Mouse (Mus musculus) c-Kit-positive CD71-positive TER-119-negative erythroid progenitor cells, embryonic 14.5 days (primary cell): ENCODE data around the gene Pnmt.

Experiments
- DNase-seq: peaks from one replicate; pipeline ENCODE4 v3.0.0-alpha.2; 2013; ENCODE audit warnings: low read depth

Pnmt gene

GRCm38 (mm10) chr11:98384216-98384615 is 2.0 kb upstream of the Pnmt start:
- DNase-seq = no peak

- DNase-seq = no peak
Observed at GRCm38 (mm10) chr11:98384721-98385637, 1.3 kb upstream of the Pnmt start.

- no peak for DNase-seq
Observed at GRCm38 (mm10) chr11:98386596-98386995, 346 bp downstream of the Pnmt start.

- DNase-seq = no peak
Observed at GRCm38 (mm10) chr11:98387056-98387577, 867 bp downstream of the Pnmt start.

- DNase-seq = no peak
Observed at GRCm38 (mm10) chr11:98388282-98388681, 2.0 kb downstream of the Pnmt start.

DNA sequence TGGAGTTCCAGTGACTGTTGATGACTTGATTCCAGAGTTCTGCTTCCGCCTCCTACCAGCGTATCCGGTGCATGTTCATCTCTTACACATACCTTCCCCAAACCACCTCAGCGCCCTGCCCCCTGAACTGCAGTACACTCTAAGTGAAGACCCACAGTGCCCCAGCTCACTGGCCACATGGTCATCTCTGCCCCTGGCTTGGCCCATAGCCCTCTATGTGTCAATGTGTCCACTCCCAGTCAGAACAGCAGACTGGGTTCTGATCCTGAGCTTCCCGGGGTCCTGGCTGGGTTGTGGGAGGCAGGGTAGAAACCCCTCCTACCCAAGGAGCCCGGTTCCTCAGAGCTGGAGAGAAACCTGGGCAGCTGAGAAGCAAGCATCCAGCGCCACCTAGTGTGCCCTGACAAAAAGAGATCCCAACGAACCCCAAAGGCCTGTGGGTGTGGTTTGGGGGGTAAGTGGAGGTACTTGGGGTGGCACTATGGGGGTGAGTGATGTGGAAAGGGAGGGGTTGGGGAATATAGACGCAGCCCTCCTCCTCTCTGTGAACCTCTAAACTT is 3.1 kb downstream of the Pnmt start:
- peak; percentile 48 for DNase-seq

GRCm38 (mm10) chr11:98390141-98390540 is 3.9 kb downstream of the Pnmt start:
- DNase-seq = no peak

- DNase-seq = no peak
Observed at GRCm38 (mm10) chr11:98392034-98392433, 5.8 kb downstream of the Pnmt start.

DNA sequence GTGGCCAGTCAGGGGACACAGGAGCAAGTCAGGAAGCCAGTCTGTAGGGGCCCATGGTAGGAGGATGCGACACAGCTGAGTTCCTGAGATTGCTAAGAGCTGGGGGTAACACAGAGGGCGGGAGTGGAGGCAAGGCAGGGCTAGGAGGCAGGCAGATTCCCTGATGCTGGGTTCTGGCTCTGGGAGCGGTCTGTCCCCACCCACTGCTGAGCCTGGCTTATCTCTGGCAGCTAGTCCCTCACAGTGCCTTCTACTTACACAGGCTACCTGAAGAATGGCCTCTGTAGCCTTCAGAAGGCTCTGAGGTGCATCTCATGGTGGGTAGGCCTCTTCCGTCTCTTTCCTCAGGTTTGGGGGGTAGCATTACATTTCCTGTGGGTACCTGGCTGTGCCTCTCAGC is 6.4 kb downstream of the Pnmt start:
- DNase-seq = peak; percentile 56

DNA sequence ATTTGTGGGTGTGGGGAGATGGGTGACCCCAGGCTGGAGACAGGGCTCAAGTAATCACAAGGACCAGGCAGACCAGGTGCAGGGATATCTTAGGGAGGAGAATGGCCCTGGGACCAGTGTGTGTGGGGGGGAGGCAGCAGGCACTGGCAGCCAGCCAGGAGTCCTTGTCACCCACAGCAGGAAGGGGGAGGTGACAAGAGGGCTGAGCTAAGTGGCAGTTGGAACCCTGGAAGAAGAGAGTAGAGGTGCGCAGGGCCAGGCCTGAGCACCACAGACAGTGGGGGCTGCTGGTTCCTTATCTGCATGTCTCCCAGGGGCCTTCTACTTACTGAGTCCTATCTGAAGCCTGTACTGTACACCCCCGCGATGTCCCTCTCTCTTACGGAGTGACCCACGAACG is 7.1 kb downstream of the Pnmt start:
- DNase-seq = peak; percentile 57

DNA sequence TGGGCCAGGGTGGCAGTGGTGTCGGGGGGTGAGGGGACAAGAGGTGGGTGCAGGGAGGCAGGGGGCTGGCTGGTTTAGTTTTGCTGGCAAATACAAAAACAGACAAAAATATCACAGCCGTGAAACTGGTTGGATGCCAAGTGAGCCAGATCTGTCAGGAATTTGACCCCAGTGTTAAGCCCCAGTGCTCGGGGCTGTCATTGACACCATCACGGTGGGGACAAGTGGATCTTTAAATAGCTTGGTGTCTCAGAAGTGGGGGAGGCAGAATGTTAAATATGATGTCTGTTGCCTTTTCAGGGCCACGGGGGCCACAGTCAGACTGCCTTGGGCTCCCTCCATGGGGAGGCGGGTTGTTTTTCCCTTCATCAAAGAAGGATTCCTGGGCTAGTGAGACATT is 8.1 kb downstream of the Pnmt start:
- no peak for DNase-seq

DNA sequence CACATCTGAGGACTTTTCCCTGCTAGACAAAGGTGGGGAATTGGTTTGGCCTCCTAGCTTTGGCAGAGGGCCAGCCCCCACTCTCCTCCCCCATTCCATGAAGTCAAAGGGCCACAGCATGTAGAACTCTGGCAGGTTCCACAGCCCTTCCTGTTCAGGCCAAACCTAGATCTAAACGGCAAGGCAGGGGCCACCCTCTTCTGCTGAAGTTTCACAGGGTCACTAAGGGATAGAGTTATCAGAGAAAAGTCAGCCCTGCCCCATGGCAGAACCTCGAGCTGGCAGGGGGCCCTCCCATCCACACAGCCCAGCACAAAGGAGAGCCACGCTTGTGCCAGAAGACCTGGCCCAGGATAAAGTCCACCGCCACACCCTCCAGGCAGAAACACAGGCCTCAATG is 8.8 kb downstream of the Pnmt start:
- DNase-seq = no peak

DNA sequence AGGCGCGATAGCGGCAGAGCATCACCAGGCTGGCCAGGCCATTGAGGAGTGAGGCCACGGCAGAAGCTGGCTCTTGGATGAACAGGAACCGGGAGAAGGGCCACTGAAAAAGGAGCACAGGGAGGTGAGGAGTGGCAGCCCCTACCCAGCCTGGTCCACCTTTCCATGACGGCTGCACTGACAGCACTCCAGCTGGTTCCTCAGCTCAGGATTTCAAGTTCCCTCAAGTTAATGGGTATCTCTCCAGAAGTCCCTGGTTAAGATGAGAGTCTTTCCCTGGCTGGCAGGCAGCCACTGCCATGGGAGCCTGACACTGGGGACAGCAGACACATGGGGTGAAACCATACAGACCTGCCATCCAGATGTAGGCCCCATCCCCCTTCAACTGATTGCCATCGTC is 11.7 kb downstream of the Pnmt start:
- DNase-seq = no peak

- DNase-seq = peak; percentile 79
Observed at GRCm38 (mm10) chr11:98400161-98400726, 14.0 kb downstream of the Pnmt start, which contains the start of gene Pgap3. Gene Pgap3 (minus strand): TSS chr11:98400490.

DNA sequence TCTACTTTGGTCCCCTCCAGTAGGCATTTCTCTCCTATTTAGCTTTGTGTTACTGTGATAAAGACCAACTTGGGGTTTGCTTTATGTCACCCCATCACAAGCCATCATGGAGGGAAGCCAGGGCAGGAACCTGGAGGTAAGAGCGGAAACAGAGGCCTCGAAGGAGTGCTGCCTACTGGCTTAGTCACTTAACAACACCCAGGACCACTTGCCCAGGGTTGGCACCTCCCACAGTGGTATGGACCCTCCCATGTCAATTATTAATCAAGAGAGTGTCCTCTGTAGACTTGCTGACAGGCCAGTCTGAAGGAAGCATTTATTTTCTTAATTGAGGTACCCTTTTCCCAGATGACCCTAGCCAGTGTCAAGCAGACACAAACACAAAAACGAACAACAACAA is 14.6 kb downstream of the Pnmt start:
- no peak for DNase-seq

GRCm38 (mm10) chr11:98406621-98407020 is 20.4 kb downstream of the Pnmt start:
- DNase-seq = no peak

DNA sequence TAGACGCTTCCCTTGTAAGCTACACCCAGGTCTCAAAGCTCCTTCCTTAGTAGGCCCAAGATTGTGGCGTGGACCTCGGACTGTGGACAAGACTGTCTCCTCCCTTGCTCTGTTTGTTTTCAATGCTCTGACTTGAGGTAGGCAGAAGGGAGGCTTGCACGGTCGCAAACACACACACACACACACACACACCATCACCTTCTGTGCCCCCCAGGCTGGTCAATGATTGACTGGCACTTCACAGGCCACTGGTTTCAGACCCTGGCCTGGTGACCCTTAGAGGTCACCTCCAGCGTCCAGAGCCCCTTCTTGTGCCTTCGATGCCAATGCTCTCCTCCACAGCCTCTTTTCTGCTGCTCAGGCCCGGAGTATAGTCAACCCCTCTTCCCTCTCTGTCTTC is 22.6 kb downstream of the Pnmt start:
- DNase-seq = no peak

GRCm38 (mm10) chr11:98409341-98409822 is 23.1 kb downstream of the Pnmt start:
- no peak for DNase-seq

DNA sequence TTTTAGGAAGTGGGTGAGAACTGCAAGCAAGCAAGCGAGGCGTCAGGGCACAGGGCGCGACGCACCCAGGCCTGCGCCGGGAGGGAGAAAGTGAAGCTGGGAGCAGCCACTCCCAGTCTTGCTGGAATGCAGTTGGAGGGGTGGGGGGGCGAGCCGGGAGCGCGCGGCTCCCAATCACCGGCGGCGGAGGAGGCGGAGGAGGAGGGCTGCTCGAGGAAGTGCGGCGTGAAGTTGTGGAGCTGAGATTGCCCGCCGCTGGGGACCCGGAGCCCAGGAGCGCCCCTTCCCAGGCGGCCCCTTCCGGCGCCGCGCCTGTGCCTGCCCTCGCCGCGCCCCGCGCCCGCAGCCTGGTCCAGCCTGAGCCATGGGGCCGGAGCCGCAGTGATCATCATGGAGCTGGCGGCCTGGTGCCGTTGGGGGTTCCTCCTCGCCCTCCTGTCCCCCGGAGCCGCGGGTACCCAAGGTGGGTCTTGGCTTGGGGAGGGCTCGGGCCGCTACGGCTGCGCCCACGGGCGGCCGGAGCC is 26.1 kb downstream of the Pnmt start, which contains the start of gene Erbb2:
TSS of gene Erbb2 (plus strand) at position 198 of the 524 bp plus-strand sequence.
- no peak for DNase-seq

DNA sequence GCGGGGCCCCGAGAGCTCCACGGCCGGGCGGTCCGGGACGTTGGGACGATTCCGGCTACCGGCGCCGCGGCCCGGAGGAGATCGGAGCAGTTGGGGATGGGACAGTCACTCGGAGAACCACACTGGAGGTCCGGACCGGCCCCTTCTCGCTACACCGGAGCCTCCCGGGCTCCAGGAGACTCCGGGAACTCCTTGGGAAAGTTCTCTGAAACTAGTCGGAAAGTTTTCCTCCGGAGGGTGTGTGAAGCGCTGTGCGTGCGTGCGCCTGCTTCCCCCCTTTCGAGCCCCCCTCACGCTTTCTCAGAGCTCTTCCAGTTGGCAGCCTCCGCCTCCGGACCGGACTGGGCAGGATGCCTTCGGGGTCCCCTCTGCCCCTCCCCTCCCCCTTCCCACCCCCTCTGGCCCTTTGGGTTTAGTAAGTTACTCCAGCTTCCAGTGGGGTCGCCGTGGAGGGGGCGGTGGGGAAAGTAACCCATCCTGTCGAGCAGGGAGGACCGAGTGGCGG is 26.6 kb downstream of the Pnmt start:
- no peak for DNase-seq

DNA sequence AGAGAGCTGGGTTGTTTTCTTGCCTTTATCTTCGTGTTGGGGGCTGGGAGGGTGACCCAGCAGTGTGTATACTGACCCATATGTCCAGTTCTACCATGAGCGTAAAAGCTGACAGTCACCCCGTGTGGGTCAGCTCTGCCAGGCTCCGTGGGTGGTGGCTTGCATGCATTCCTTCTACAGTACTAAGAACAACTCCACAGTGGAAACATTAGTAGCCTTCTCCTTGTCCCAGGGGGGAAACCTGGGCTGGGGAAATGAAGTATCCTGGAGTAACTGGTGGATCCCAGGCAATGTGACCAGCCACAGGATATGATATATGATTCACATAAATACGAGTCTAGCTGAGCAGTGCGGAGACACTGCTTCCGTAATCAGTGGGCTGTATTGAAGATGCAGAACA is 27.5 kb downstream of the Pnmt start:
- DNase-seq = no peak

GRCm38 (mm10) chr11:98414162-98414561 is 27.9 kb downstream of the Pnmt start:
- no peak for DNase-seq
